In genomic region chr10:53347787-53348755, GRCm38 (mm10) we compare ENCODE assay signal across 8 mouse cellular contexts. TPM values are rescaled to one million over a fixed set of nuclear protein-coding genes. Genes with fewer than 3 reads are reported as not detected.
DNase-seq lines count a peak whose midpoint lies in the region; ATAC-seq and TF ChIP-seq lines count a peak whose summit lies in the region.

No protein-coding gene starts in this region.

- no peak for TF ChIP-seq POLR2A in MEL (IDR thresholded peaks at IDR 0.05; ENCODE audit: control insufficient read depth in 1 of 2, insufficient read depth in 1 of 2, low read depth in 1 of 2, low read length in 2 of 2, poor library complexity in 1 of 2)
- TF ChIP-seq POLR2A in lung, adult 2 months (IDR thresholded peaks at IDR 0.05; ENCODE audit: borderline replicate concordance, extremely low read depth, low read depth, low read length): no peak

- H3K9me3 ChIP-seq in MEL (replicated peaks; ENCODE audit: insufficient read depth, low read length): no peaks in the 10 kb centered on the region
- H3K9me3 ChIP-seq in kidney, postnatal 0 days (replicated peaks; ENCODE audit: low read length): no peaks in the 10 kb centered on the region
- no peaks in the 10 kb centered on the region for H3K9me3 ChIP-seq in neural tube, embryonic 15.5 days (replicated peaks)

- TF ChIP-seq CTCF in MEL (IDR thresholded peaks at IDR 0.05 in 2 of 3, conservative IDR thresholded peaks at IDR 0.05 in 1 of 3; ENCODE audit: control insufficient read depth in 1 of 3, insufficient read depth in 1 of 3, low read depth in 2 of 3, low read length in 3 of 3, poor library complexity in 1 of 3, severe bottlenecking in 1 of 3): peak; percentile 51 to 99 (median 69)
- TF ChIP-seq CTCF in kidney, postnatal 0 days (IDR thresholded peaks at IDR 0.05; ENCODE audit: low read depth): peak; percentile 91
- peak; percentile 44 for TF ChIP-seq CTCF in lung, adult 2 months (IDR thresholded peaks at IDR 0.05; ENCODE audit: insufficient read depth, low read length)

- no peaks in the 10 kb centered on the region for H3K27me3 ChIP-seq in MEL (ENCODE audit: control insufficient read depth in 1 of 2, insufficient read depth in 2 of 2, low read length in 2 of 2)
- no peaks in the 10 kb centered on the region for H3K27me3 ChIP-seq in kidney, postnatal 0 days (ENCODE audit: insufficient read depth, low read length)
- no peaks in the 10 kb centered on the region for H3K27me3 ChIP-seq in neural tube, embryonic 15.5 days (replicated peaks)

- H3K27ac ChIP-seq in MEL (ENCODE audit: control insufficient read depth, low read depth, low read length): peak overlapping the region; percentile 30; the same call in 1 of the 2 replicates
- H3K27ac ChIP-seq in kidney, postnatal 0 days: no peak overlapping the region
- peak overlapping the region; percentile 37; the same call in 1 of the 2 replicates for H3K27ac ChIP-seq in neural tube, embryonic 15.5 days (replicated peaks)

- H3K4me3 ChIP-seq in MEL (ENCODE audit: control insufficient read depth in 1 of 2, insufficient read depth in 1 of 2, low read depth in 2 of 2, low read length in 2 of 2): no peak overlapping the region
- H3K4me3 ChIP-seq in kidney, postnatal 0 days (replicated peaks; ENCODE audit: low read depth, low read length): no peak overlapping the region
- no peak overlapping the region for H3K4me3 ChIP-seq in lung, adult 2 months (replicated peaks; ENCODE audit: extremely low read depth, low read depth, low read length)
- H3K4me3 ChIP-seq in neural tube, embryonic 15.5 days (replicated peaks): no peak overlapping the region

- H3K79me2 ChIP-seq in MEL (ENCODE audit: control insufficient read depth, insufficient read depth, low read length, poor library complexity): 0 out of 2 replicates have a peak, but pooled peaks cover 1% of the 10 kb centered on the region

- DNase-seq in A20 (ENCODE audit: low read depth, low spot score): peak; percentile 80
- DNase-seq in MEL (ENCODE audit: low read depth, low spot score): peak; percentile 89
- peak; percentile 56 for DNase-seq in cerebellum, adult 9-11 months
- DNase-seq in gastrocnemius, postnatal 10 days: peak; percentile 21
- DNase-seq in kidney, postnatal 0 days (ENCODE audit: low spot score): peak; percentile 87
- DNase-seq in lung, adult 2 months: peak; percentile 40
- peak; percentile 35 for DNase-seq in urinary bladder, postnatal 25 days (ENCODE audit: low spot score)

- H3K36me3 ChIP-seq in MEL (ENCODE audit: control insufficient read depth in 1 of 2, insufficient read depth in 2 of 2, low read length in 2 of 2): peaks cover 0 to 12% of the 10 kb centered on the region in 2 experiments; a peak in 2 of 4 replicates
- no peaks in the 10 kb centered on the region for H3K36me3 ChIP-seq in kidney, postnatal 0 days (ENCODE audit: insufficient read depth, low read length)
- 0 out of 2 replicates have a peak, but pooled peaks cover 4% of the 10 kb centered on the region for H3K36me3 ChIP-seq in neural tube, embryonic 15.5 days

- no peak; the same call in none of the 2 replicates for TF ChIP-seq RAD21 in MEL (IDR thresholded peaks at IDR 0.05; ENCODE audit: low read depth, low read length)

- TF ChIP-seq EP300 in MEL (IDR thresholded peaks at IDR 0.05; ENCODE audit: low read depth in 1 of 2, low read length in 2 of 2): peak in 1 of 2 experiments; percentile 8; a peak in 1 of 4 replicates

- 51% methylated on average over 10 of the region's 10 CpGs for WGBS in kidney, postnatal 0 days
- WGBS in lung, adult 2 months: 38% methylated on average over 10 of the region's 10 CpGs
- 57% methylated on average over 10 of the region's 10 CpGs for WGBS in neural tube, embryonic 15.5 days

- peak; percentile 38; the same call in 1 of the 2 replicates for ATAC-seq in kidney, postnatal 0 days (replicated peaks; ENCODE audit: low FRiP score, low read depth)
- peak; percentile 76 for ATAC-seq in neural tube, embryonic 15.5 days (ENCODE audit: low FRiP score)

- no peak overlapping the region for H3K9ac ChIP-seq in MEL (ENCODE audit: control insufficient read depth, low read depth, low read length, poor library complexity, severe bottlenecking)
- H3K9ac ChIP-seq in kidney, postnatal 0 days (ENCODE audit: low read depth, low read length): no peak overlapping the region
- no peak overlapping the region for H3K9ac ChIP-seq in neural tube, embryonic 15.5 days (replicated peaks)

- peaks cover 2 to 12% of the 10 kb centered on the region in 2 experiments for H3K4me1 ChIP-seq in MEL (ENCODE audit: control insufficient read depth in 1 of 2, insufficient read depth in 2 of 2, low read length in 2 of 2)
- no peaks in the 10 kb centered on the region for H3K4me1 ChIP-seq in kidney, postnatal 0 days (replicated peaks; ENCODE audit: insufficient read depth, low read length)
- peaks cover 17% of the 10 kb centered on the region for H3K4me1 ChIP-seq in lung, adult 2 months (ENCODE audit: control insufficient read depth, insufficient read depth, low read length)
- H3K4me1 ChIP-seq in neural tube, embryonic 15.5 days: peaks cover 10% of the 10 kb centered on the region

- no peak overlapping the region for H3K4me2 ChIP-seq in kidney, postnatal 0 days (ENCODE audit: low read length)
- no peak overlapping the region for H3K4me2 ChIP-seq in neural tube, embryonic 15.5 days

TF ChIP-seq in MEL, 35 proteins besides CTCF, POLR2A, EP300 and RAD21:
- no peak for TF ChIP-seq POLR2AphosphoS5 (IDR thresholded peaks at IDR 0.05; ENCODE audit: borderline replicate concordance, low read depth, low read length)
- no peak for TF ChIP-seq MAX (IDR thresholded peaks at IDR 0.05; ENCODE audit: low read length)
- TF ChIP-seq JUND (IDR thresholded peaks at IDR 0.05; ENCODE audit: low read depth, low read length): no peak
- no peak for TF ChIP-seq TCF12 (IDR thresholded peaks at IDR 0.05; ENCODE audit: low read depth, low read length)
- peak; percentile 86 for TF ChIP-seq ZNF384 (IDR thresholded peaks at IDR 0.05; ENCODE audit: low read depth, low read length)
- TF ChIP-seq HCFC1 (IDR thresholded peaks at IDR 0.05; ENCODE audit: low read depth, low read length): no peak
- peak; percentile 34; the same call in 1 of the 2 replicates for TF ChIP-seq TBP (IDR thresholded peaks at IDR 0.05; ENCODE audit: low read depth, low read length)
- TF ChIP-seq ELF1 (IDR thresholded peaks at IDR 0.05; ENCODE audit: low read depth, low read length): peak; percentile 46; the same call in 1 of the 2 replicates
- TF ChIP-seq ZC3H11A (IDR thresholded peaks at IDR 0.05; ENCODE audit: low read depth, low read length): peak; percentile 99
- peak; percentile 63; the same call in 1 of the 2 replicates for TF ChIP-seq MYB (IDR thresholded peaks at IDR 0.05; ENCODE audit: low read depth, low read length)
- TF ChIP-seq ETS1 (IDR thresholded peaks at IDR 0.05; ENCODE audit: low read depth, low read length): no peak
- TF ChIP-seq SMC3 (IDR thresholded peaks at IDR 0.05; ENCODE audit: low read depth, low read length): peak; percentile 98
- TF ChIP-seq SIN3A (IDR thresholded peaks at IDR 0.05; ENCODE audit: low read length): peak; percentile 77
- no peak for TF ChIP-seq UBTF (IDR thresholded peaks at IDR 0.05; ENCODE audit: borderline replicate concordance, insufficient read depth, low read depth, low read length)

RNA-seq across cellular contexts. Expression of gene Pln, which starts 10.6 kb away (rescaled TPM):
- 0.92 and 1.3 TPM in 2 replicates for total RNA-seq in MEL (2012; rRNA removed)
- under 1 TPM in 1 of 2 experiments, not detected in 1; 0.22 TPM for polyA plus RNA-seq in MEL (2012; ENCODE audit: insufficient read depth in 1 of 2, insufficient read length in 2 of 2, low read depth in 1 of 2, low replicate concordance in 2 of 2, missing spikeins in 1 of 2)
- total RNA-seq in gastrocnemius, postnatal 10 days (2021): 1 to 10 TPM in 1 of 2 experiments, under 1 TPM in 1; 0.94 to 1.5 TPM
- polyA plus RNA-seq in kidney, postnatal 0 days (2015; fragmentation: Nextera tagmentation; extraction: Ambion mirVana): 0.78 and 0.85 TPM in 2 replicates
- 20.8 and 34.4 TPM in 2 replicates for polyA plus RNA-seq in lung, adult 2 months (2012; rRNA removed)
- polyA plus RNA-seq in neural tube, embryonic 15.5 days (2015; fragmentation: Nextera tagmentation; extraction: Ambion mirVana): 0.82 and 0.86 TPM in 2 replicates

RNA-seq across cellular contexts. Expression of gene Cep85l, which starts 31.7 kb away (rescaled TPM):
- 2.1 and 2.2 TPM in 2 replicates for total RNA-seq in MEL (2012; rRNA removed)
- polyA plus RNA-seq in MEL (2012; ENCODE audit: insufficient read depth in 1 of 2, insufficient read length in 2 of 2, low read depth in 1 of 2, low replicate concordance in 2 of 2, missing spikeins in 1 of 2): 10 to 100 TPM in 1 of 2 experiments, 1 to 10 TPM in 1; 3.0 to 43.1 TPM
- total RNA-seq in gastrocnemius, postnatal 10 days (2021): 10 to 100 TPM; 31.6 to 32.5 TPM
- polyA plus RNA-seq in kidney, postnatal 0 days (2015; fragmentation: Nextera tagmentation; extraction: Ambion mirVana): 4.3 and 4.7 TPM in 2 replicates
- 6.5 and 7.5 TPM in 2 replicates for polyA plus RNA-seq in lung, adult 2 months (2012; rRNA removed)
- polyA plus RNA-seq in neural tube, embryonic 15.5 days (2015; fragmentation: Nextera tagmentation; extraction: Ambion mirVana): 4.8 and 5.0 TPM in 2 replicates

Comparison
In these comparisons a context has a peak if more than half of its experiments do, and no peak if none do; other contexts are left out.
1. DNase-seq: peak in every context shown above with its lines; median percentile 89 in MEL; 87 in kidney, postnatal 0 days; 80 in A20; 56 in cerebellum, adult 9-11 months; 40 in lung, adult 2 months; 35 in urinary bladder, postnatal 25 days; 21 in gastrocnemius, postnatal 10 days.
2. RNA of gene Pln, which starts 10.6 kb away (polyA plus RNA-seq): 20.8 to 34.4 TPM in lung, adult 2 months; 0.82 to 0.86 TPM in neural tube, embryonic 15.5 days, 0.78 to 0.85 TPM in kidney, postnatal 0 days and 0.22 TPM in MEL; every median in the first group is over 10 times any median in the second.
3. Peak in every context shown above with its lines, with median percentiles within 50 percentile points of each other: CTCF ChIP-seq.